Mouse (Mus musculus): Measurements from ENCODE around the gene Ncf1.

The Ncf1 gene

GRCm38 (mm10) chr5:134229391-134229790 is at the start of gene Ncf1:
Gene Ncf1, minus strand, starts transcription at chr5:134229625.
- WGBS = 88% methylated on average over 7 of the region's 7 CpGs

GRCm38 (mm10) chr5:134277109-134277508 is 47.7 kb upstream of the Ncf1 start:
- 72% methylated on average over 4 of the region's 4 CpGs for WGBS

- 84% methylated on average over 10 of the region's 10 CpGs for WGBS
Measured at GRCm38 (mm10) chr5:134275556-134275955, 46.1 kb upstream of the Ncf1 start.

- WGBS = 43% methylated on average over 11 of the region's 11 CpGs
Measured at GRCm38 (mm10) chr5:134275021-134275420, 45.6 kb upstream of the Ncf1 start.

GRCm38 (mm10) chr5:134273761-134274160 is 44.3 kb upstream of the Ncf1 start:
- WGBS = 70% methylated on average over 8 of the region's 8 CpGs

- 73% methylated on average over 11 of the region's 11 CpGs for WGBS
Measured at GRCm38 (mm10) chr5:134272761-134273160, 43.3 kb upstream of the Ncf1 start.

GRCm38 (mm10) chr5:134271421-134271820 is 42.0 kb upstream of the Ncf1 start:
- WGBS = 85% methylated on average over 11 of the region's 11 CpGs

GRCm38 (mm10) chr5:134270566-134270965 is 41.1 kb upstream of the Ncf1 start:
- 62% methylated on average over 4 of the region's 4 CpGs for WGBS

- WGBS = 68% methylated on average over 5 of the region's 5 CpGs
Measured at GRCm38 (mm10) chr5:134269751-134270150, 40.3 kb upstream of the Ncf1 start.

GRCm38 (mm10) chr5:134268751-134269150 is 39.3 kb upstream of the Ncf1 start:
- 94% methylated on average over 8 of the region's 8 CpGs for WGBS

- 66% methylated on average over 18 of the region's 18 CpGs for WGBS
Measured at GRCm38 (mm10) chr5:134266404-134266803, 37.0 kb upstream of the Ncf1 start.

GRCm38 (mm10) chr5:134265890-134266289 is 36.5 kb upstream of the Ncf1 start:
- 83% methylated on average over 2 of the region's 2 CpGs for WGBS

GRCm38 (mm10) chr5:134260001-134260636 is 30.7 kb upstream of the Ncf1 start:
- 79% methylated on average over 9 of the region's 9 CpGs for WGBS

- 85% methylated on average over 2 of the region's 2 CpGs for WGBS
Measured at GRCm38 (mm10) chr5:134258934-134259333, 29.5 kb upstream of the Ncf1 start.

GRCm38 (mm10) chr5:134258395-134258794 is 29.0 kb upstream of the Ncf1 start:
- 49% methylated on average over 4 of the region's 4 CpGs for WGBS

- WGBS = 56% methylated on average over 13 of the region's 13 CpGs
Measured at GRCm38 (mm10) chr5:134257349-134258031, 28.1 kb upstream of the Ncf1 start.

- WGBS = 63% methylated on average over 10 of the region's 10 CpGs
Measured at GRCm38 (mm10) chr5:134255294-134255693, 25.9 kb upstream of the Ncf1 start.

- 53% methylated on average over 3 of the region's 3 CpGs for WGBS
Measured at GRCm38 (mm10) chr5:134253806-134254205, 24.4 kb upstream of the Ncf1 start.

GRCm38 (mm10) chr5:134251083-134251482 is 21.7 kb upstream of the Ncf1 start:
- WGBS = 98% methylated on average over 4 of the region's 4 CpGs

- 72% methylated on average over 3 of the region's 3 CpGs for WGBS
Measured at GRCm38 (mm10) chr5:134250601-134251000, 21.2 kb upstream of the Ncf1 start.

- 50% methylated on average over 8 of the region's 8 CpGs for WGBS
Measured at GRCm38 (mm10) chr5:134249245-134249649, 19.8 kb upstream of the Ncf1 start.

- 68% methylated on average over 14 of the region's 14 CpGs for WGBS
Measured at GRCm38 (mm10) chr5:134248608-134249244, 19.3 kb upstream of the Ncf1 start.

GRCm38 (mm10) chr5:134246146-134246545 is 16.7 kb upstream of the Ncf1 start:
- WGBS = 85% methylated on average over 5 of the region's 5 CpGs
